Mouse (Mus musculus) neural tube, embryonic 14.5 days (tissue): ENCODE results near the gene Prss53. TPM values are rescaled to one million over a fixed set of nuclear protein-coding genes. Genes with fewer than 3 reads are reported as not detected.
A peak's percentile ranks its signal among the peaks of the same experiment; 100 is the strongest.

Experiments
- ATAC-seq: fragments of 200-750 bp; cut with Nextera tagmentation; 2 replicates; pipeline ENCODE4 v1.8.0; 2017; ENCODE audit warnings: low read depth, mild to moderate bottlenecking, moderate TSS enrichment, moderate library complexity
- H3K27ac ChIP-seq: fragments of 300-500 bp; sonication (generic); 2 replicates; pipeline ENCODE4 v1.5.1; 2014; ENCODE audit warnings: low read depth, mild to moderate bottlenecking, control low read depth, low read length, moderate library complexity, mixed read lengths
- H3K27me3 ChIP-seq: fragments of 300-500 bp; sonication (generic); 2 replicates; pipeline ENCODE4 v1.6.1; 2014; ENCODE audit warnings: low read length; ENCODE audit not compliant: control insufficient read depth, insufficient read depth
- H3K36me3 ChIP-seq: fragments of 300-500 bp; sonication (generic); 2 replicates; pipeline ENCODE4 v1.6.1; 2014; ENCODE audit warnings: low read length, mixed read lengths; ENCODE audit not compliant: control insufficient read depth, insufficient read depth
- H3K4me1 ChIP-seq: fragments of 300-500 bp; sonication (generic); 2 replicates; pipeline ENCODE4 v1.6.1; 2014; ENCODE audit warnings: low read length; ENCODE audit not compliant: control insufficient read depth, insufficient read depth
- H3K4me2 ChIP-seq: fragments of 300-500 bp; sonication (generic); 2 replicates; pipeline ENCODE4 v1.6.1; 2014; ENCODE audit warnings: mild to moderate bottlenecking, low read depth, low read length, control low read depth
- H3K4me3 ChIP-seq: fragments of 300-500 bp; sonication (generic); 2 replicates; pipeline ENCODE4 v1.5.1; 2014; ENCODE audit warnings: low read depth, low read length, control low read depth, mixed read lengths
- H3K9ac ChIP-seq: fragments of 300-500 bp; sonication (generic); replicated peaks from 2 replicates; pipeline ENCODE4 v1.6.1; 2014; ENCODE audit warnings: low read depth, mild to moderate bottlenecking, control low read depth, low read length, mixed read lengths
- H3K9me3 ChIP-seq: fragments of 300-500 bp; sonication (generic); 2 replicates; pipeline ENCODE4 v1.6.1; 2016; ENCODE audit warnings: low read length; ENCODE audit not compliant: control insufficient read depth
- WGBS: fragments of 180-500 bp; shearing (Covaris S2); extraction: QIAGEN DNeasy Blood & Tissue Kit; methylation state at CpG from one replicate; pipeline ENCODE4 v1.1.7; 2014; 5-methylcytosine and 5-hydroxymethylcytosine counted together
- polyA plus RNA-seq: library from polyadenylated mRNA; unstranded; fragments of >200 nt; fragmentation: Nextera tagmentation; extraction: Ambion mirVana; gene quantifications from 2 replicates; pipeline ENCODE4 v1.2.1, GENCODE M21; 2014

The Prss53 gene
- polyA plus RNA-seq, 1 experiment from 2014 or later, result 0.37 TPM

DNA sequence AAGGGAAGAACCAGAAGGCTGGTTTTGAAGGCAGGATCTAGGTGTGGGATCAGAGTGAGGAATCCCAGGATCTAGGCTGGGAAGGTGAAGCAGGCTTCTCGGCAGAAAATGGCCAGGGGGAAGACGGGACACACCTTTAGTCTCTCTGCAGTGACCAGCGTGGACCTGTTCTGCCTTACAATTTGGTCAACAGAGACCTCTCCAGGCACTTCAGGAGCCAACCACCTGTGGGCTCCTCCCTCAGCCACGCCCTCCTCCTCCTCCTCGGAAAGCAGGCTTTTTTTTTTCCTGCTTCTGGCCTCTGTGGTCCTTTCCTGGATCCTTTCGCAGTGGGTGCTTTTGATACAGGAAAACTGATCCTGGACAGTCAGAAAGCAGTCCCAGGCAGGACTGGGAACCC lies 39.2 kb upstream of the Prss53 start, which contains the start of gene Prss8:
Gene Prss8 (minus strand): TSS at position 182 of the 400 bp plus-strand sequence.
- peaks cover 11% of the 10 kb centered on the region; the same call in 1 of the 2 replicates for H3K36me3 ChIP-seq
- ATAC-seq, result no peak
- H3K27ac ChIP-seq, result no peak within 1 kb of the TSS
- WGBS, result 12% methylated on average over 6 of the region's 6 CpGs
- peaks cover 7% of the 10 kb centered on the region; the same call in 1 of the 2 replicates for H3K27me3 ChIP-seq
- H3K9ac ChIP-seq, result no peak within 1 kb of the TSS; the same call in 1 of the 2 replicates
- peaks cover 3% of the 10 kb centered on the region; the same call in 1 of the 2 replicates for H3K4me1 ChIP-seq
- H3K4me3 ChIP-seq, result no peak within 1 kb of the TSS
- no peak within 1 kb of the TSS; the same call in 1 of the 2 replicates for H3K4me2 ChIP-seq
- no peaks in the 10 kb centered on the region for H3K9me3 ChIP-seq

DNA sequence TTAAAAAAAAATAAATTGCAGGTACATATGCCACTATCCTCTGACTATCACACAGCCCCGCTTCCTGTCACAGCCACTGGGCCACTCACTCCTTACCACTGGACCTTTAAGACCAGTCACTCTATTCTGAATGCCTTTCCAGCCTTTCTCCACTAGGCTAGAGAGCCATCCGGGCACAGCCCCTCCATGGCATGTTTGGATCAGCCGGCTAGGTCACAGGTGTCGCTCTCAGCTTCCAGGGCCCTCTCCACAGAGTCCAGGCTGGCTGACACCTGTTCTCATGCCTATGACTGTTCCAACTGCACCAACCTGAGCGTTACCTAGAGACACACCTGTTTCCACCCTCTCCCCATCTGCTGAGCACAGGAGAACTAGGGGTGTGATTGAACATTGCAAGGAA lies 37.8 kb upstream of the Prss53 start:
- H3K4me3 ChIP-seq, result no peak overlapping the region
- peak; percentile 24; the same call in 1 of the 2 replicates for ATAC-seq
- no peak overlapping the region for H3K27ac ChIP-seq
- H3K36me3 ChIP-seq, result peaks cover 16% of the 10 kb centered on the region; the same call in 1 of the 2 replicates
- peaks cover 7% of the 10 kb centered on the region; the same call in 1 of the 2 replicates for H3K27me3 ChIP-seq
- H3K4me2 ChIP-seq, result no peak overlapping the region
- H3K9me3 ChIP-seq, result no peaks in the 10 kb centered on the region
- H3K4me1 ChIP-seq, result no peaks in the 10 kb centered on the region
- no peak overlapping the region for H3K9ac ChIP-seq
- 51% methylated on average over 5 of the region's 5 CpGs for WGBS

DNA sequence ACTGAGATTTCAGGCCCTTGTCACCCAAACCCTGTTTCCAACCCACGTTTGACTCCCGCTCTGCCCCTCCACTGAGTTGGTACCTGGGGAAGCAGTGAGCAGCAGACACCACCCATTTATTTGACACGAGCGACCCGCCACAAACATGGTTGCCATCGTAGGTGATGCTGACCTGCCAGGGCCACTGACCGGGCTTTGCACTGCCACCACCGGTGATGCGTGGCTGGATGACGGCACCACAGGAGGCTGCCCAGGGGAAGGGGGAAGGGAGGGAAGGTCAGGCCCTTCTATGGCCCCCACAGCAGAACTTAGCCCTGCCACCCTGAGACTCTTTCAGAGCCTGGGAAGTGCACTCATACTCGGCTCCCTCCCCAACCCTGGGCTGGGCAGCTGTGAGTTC lies 37.0 kb upstream of the Prss53 start:
- no peaks in the 10 kb centered on the region for H3K4me1 ChIP-seq
- H3K9ac ChIP-seq, result no peak overlapping the region
- H3K4me2 ChIP-seq, result no peak overlapping the region
- H3K9me3 ChIP-seq, result no peaks in the 10 kb centered on the region
- H3K27me3 ChIP-seq, result peaks cover 7% of the 10 kb centered on the region; the same call in 1 of the 2 replicates
- no peak for ATAC-seq
- 88% methylated on average over 11 of the region's 11 CpGs for WGBS
- no peak overlapping the region for H3K4me3 ChIP-seq
- peaks cover 22% of the 10 kb centered on the region; the same call in 1 of the 2 replicates for H3K36me3 ChIP-seq
- no peak overlapping the region for H3K27ac ChIP-seq

DNA sequence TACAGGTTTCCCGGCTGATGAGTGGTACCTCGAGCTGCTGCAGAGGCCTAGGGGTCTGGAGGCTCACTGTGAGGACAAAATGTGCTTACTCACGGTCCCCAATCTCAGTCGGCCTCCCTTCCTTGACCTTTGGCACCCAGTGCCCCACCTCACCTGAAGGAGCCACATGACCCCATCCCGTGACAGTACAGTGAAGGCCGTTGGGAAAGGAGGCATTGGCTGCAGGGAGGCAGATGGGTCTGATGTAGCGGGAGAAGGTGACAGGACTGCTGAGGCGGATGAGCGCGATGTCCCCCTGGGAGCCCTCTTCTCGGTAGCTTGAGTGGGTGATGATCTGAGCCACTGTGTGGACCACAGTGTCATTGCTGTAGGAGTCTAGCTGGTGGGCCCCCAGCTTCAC lies 36.1 kb upstream of the Prss53 start:
- Histone ChIP-seq H3K4me3 (no peak overlapping the region), H3K9me3 (no peaks in the 10 kb centered on the region), H3K36me3 (peaks cover 26% of the 10 kb centered on the region; the same call in 1 of the 2 replicates), H3K27ac (no peak overlapping the region), H3K4me1 (no peaks in the 10 kb centered on the region), H3K4me2 (no peak overlapping the region), H3K9ac (no peak overlapping the region), H3K27me3 (peaks cover 7% of the 10 kb centered on the region; the same call in 1 of the 2 replicates)
- ATAC-seq, result no peak
- 88% methylated on average over 11 of the region's 11 CpGs for WGBS

DNA sequence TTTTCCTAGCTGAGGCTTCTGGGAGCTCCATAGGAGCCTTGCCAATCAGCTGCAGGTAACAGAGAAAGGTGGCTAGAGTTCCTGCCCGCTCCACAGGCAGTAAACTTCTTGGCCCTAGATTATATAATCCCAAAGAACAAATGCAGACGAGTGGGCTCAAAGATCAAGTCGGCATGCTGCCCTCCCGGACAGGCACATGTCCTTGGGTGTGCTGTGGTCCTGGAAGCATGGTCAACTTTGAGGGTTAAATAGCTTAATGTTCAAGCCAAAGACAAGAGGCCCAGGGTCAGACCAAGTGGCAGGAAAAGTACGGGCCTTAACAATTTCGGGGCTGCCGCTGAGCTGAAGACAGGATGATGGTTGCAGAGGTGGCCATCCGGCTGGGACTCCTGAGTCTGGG lies 35.3 kb upstream of the Prss53 start:
- peaks cover 7% of the 10 kb centered on the region; the same call in 1 of the 2 replicates for H3K27me3 ChIP-seq
- no peak overlapping the region for H3K4me2 ChIP-seq
- ATAC-seq, result no peak
- H3K4me3 ChIP-seq, result no peak overlapping the region
- WGBS, result 90% methylated on average over 8 of the region's 8 CpGs
- peaks cover 26% of the 10 kb centered on the region; the same call in 1 of the 2 replicates for H3K36me3 ChIP-seq
- no peaks in the 10 kb centered on the region for H3K9me3 ChIP-seq
- H3K27ac ChIP-seq, result no peak overlapping the region
- no peaks in the 10 kb centered on the region for H3K4me1 ChIP-seq
- no peak overlapping the region for H3K9ac ChIP-seq

DNA sequence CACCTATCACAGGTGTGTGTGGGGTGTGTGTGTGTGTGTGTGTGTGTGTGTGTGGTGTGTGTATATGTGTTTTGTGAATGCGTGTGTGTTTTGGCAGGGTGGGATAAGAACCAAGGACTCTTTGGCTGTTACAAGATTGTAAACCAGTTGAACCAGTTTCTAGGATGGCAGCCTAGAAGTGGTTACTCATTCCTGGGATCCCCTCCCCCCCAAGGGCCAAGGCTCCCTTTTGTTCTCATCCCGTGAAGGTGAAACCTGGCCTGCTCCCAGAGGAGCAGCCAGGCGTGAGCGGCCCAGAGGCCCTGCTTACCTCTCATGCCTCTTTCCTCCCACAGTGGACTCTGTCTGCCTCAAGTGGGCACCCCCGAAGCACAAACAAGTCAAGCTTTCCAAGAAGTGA lies 34.5 kb upstream of the Prss53 start:
- H3K27me3 ChIP-seq, result peaks cover 7% of the 10 kb centered on the region; the same call in 1 of the 2 replicates
- no peak overlapping the region for H3K4me2 ChIP-seq
- H3K4me3 ChIP-seq, result no peak overlapping the region
- peaks cover 26% of the 10 kb centered on the region; the same call in 1 of the 2 replicates for H3K36me3 ChIP-seq
- no peaks in the 10 kb centered on the region for H3K4me1 ChIP-seq
- no peaks in the 10 kb centered on the region for H3K9me3 ChIP-seq
- no peak overlapping the region for H3K9ac ChIP-seq
- 78% methylated on average over 5 of the region's 5 CpGs for WGBS
- ATAC-seq, result no peak
- H3K27ac ChIP-seq, result no peak overlapping the region

DNA sequence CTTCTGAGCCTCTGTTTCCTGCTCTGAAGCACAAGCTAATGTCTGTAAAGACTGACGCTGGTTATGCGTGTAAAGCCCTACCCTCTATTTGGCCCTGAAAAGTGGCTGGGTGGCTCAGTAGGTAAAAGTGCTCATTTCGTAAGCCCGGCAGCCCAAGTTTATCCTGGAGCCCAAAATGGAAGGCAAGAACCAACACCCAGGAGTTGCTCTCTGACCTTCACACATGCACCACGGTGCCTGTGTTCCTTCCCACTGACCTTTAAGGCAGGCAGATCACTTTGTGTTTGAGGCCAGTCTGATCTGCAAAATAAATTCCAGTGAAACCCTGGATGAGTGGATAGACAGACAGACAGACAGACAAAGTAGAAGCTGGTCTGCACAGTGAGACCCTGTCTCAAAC lies 32.9 kb upstream of the Prss53 start:
- Histone ChIP-seq H3K4me3 (no peak overlapping the region), H3K27me3 (peaks cover 6% of the 10 kb centered on the region; the same call in 1 of the 2 replicates), H3K9ac (no peak overlapping the region), H3K4me1 (no peaks in the 10 kb centered on the region), H3K36me3 (peaks cover 26% of the 10 kb centered on the region; the same call in 1 of the 2 replicates), H3K9me3 (no peaks in the 10 kb centered on the region), H3K27ac (no peak overlapping the region), H3K4me2 (no peak overlapping the region)
- whole genome bisulfite sequencing, result 92% methylated on average over 5 of the region's 5 CpGs
- no peak for ATAC-seq

DNA sequence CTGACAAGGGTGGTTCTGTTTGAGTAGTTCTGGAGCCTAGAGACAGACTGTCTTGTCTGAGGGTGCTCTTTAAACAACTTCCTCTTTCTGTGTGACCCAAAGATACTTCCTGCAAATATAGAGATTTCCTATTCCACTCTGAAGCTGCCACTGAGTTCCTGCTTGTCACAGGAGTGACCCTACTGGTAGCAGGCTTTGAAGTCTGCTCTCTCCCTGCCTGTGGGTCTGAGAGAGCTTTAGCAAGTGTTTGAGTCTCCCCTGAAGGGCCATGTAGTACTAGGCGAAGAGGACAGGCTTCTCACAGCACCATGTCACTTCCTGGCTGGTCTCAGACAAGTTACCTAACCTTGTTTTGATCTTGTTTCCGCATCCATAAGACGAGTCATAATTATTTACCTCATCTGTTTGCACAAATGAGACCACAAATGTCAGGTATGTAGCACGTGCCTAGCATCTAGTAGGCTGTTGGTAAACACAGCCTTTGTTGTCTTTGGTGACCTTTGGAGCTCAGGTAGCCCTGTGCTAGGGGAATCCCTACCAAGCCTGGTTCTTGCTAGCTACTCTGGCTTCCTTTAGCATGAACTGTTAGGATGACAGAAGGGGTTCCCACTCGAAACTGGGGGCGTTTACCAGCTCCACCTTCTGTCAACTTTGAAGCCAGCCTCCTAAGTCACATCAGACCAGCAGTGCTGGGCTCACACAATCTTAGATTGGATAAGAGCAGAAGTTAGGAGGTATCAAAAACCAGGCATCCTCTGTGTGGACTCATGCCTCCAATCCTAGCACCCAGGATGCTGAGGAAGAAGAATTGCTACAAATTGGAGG lies 31.9 kb upstream of the Prss53 start:
- H3K36me3 ChIP-seq, result peaks cover 26% of the 10 kb centered on the region; the same call in 1 of the 2 replicates
- H3K4me2 ChIP-seq, result no peak overlapping the region
- no peak overlapping the region for H3K4me3 ChIP-seq
- no peak overlapping the region for H3K27ac ChIP-seq
- no peak for ATAC-seq
- no peaks in the 10 kb centered on the region for H3K9me3 ChIP-seq
- 86% methylated on average over 6 of the region's 6 CpGs for WGBS
- H3K4me1 ChIP-seq, result no peaks in the 10 kb centered on the region
- H3K27me3 ChIP-seq, result no peaks in the 10 kb centered on the region
- no peak overlapping the region for H3K9ac ChIP-seq

DNA sequence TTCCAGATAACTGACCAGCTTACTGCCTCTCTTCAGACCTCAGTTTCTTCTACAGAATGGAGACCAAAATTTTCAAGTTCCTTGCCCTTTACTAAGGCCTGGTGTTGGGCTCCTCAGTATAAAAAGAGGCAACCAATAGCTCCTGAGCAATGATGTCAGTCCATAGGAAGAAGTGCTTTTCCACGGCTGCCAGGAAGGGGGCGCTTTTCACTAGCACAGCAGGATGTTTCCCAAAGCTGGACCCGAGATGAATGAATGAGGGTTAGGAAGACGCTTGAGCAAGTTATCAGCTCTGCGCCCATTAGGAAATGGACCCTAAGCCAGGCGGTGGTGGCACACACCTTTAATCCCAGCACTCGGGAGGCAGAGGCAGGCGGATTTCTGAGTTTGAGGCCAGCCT lies 30.7 kb upstream of the Prss53 start:
- ATAC-seq, result no peak
- H3K27ac ChIP-seq, result no peak overlapping the region
- H3K4me1 ChIP-seq, result no peaks in the 10 kb centered on the region
- WGBS, result 68% methylated on average over 8 of the region's 8 CpGs
- no peak overlapping the region for H3K4me2 ChIP-seq
- no peak overlapping the region for H3K9ac ChIP-seq
- H3K4me3 ChIP-seq, result no peak overlapping the region
- H3K36me3 ChIP-seq, result peaks cover 33% of the 10 kb centered on the region; the same call in 1 of the 2 replicates
- no peaks in the 10 kb centered on the region for H3K27me3 ChIP-seq
- no peaks in the 10 kb centered on the region for H3K9me3 ChIP-seq
